Mouse (Mus musculus): ENCODE data around the gene Napa.

The Napa gene

GRCm38 (mm10) chr7:16132926-16133325 lies 34.7 kb downstream of the Napa start:
- no peak for DNase-seq

DNA sequence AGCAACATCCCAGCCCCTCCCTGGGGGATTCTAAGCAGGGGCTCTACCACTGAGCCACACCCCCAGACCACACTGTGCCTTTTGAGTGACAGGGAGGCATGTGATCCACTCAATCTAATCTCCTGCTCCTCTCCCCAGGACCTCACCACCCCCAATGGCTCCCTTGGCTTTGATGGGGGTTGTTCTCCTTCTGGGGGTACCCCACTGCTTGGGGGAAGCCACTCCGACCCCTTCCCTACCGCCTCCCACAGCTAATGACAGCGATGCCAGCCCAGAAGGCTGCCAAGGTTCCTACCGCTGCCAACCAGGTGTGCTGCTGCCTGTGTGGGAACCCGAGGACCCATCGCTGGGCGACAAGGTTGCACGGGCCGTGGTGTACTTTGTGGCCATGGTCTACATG lies 35.4 kb downstream of the Napa start:
- no peak for DNase-seq

GRCm38 (mm10) chr7:16134951-16135392 lies 36.7 kb downstream of the Napa start:
- no peak for DNase-seq

DNA sequence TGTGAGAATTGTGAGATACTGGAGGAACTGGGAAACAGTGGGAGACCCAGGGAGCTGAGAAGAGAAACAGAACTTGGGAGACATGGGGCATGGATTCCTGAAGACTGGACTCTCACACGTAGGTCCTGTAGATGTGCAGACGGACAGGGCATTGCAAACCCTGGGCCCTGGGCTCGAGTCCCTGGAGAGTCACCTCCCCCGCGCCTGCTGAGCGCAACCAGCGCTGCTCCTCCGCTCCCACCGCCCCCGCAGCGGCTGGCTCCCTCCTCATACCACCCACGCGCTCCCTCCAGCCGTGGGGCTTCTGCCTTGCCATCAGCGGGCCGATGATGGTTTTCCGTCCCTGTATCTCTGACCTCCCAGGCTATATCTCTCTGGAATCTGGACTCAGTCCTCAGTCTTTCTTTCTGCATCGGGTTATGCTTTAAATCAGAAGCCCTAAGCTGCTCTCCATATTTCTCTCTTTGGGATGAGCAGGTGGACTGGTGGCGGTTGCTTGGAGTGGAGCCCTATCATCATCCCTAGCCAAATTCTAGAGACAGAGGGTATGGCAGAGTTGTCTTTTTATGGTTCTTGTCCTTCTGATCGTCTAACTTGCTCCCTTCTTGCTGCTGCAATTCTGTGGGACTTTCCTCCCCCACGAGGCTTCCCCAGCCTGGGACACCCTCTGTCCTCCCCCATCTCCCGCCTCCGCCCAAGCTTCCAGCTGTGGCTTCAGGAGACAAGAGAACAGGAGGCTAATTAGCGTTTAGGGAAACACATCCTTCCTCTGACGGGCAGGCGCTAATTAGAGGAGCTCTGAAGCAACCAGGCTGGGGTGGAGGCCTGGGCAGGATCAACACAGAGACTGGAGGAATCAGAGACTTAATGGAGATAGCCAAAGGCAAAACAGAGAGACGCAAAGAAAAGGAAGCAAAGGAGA lies 48.5 kb downstream of the Napa start:
- DNase-seq, result no peak

- DNase-seq, result peak; percentile 70 to 74
Observed at GRCm38 (mm10) chr7:16147643-16148042, 49.4 kb downstream of the Napa start.

GRCm38 (mm10) chr7:16149241-16149640 lies 51.0 kb downstream of the Napa start:
- DNase-seq, result peak in 1 of 2 experiments; percentile 39

GRCm38 (mm10) chr7:16150191-16151145 lies 52.2 kb downstream of the Napa start:
- no peak for DNase-seq

DNA sequence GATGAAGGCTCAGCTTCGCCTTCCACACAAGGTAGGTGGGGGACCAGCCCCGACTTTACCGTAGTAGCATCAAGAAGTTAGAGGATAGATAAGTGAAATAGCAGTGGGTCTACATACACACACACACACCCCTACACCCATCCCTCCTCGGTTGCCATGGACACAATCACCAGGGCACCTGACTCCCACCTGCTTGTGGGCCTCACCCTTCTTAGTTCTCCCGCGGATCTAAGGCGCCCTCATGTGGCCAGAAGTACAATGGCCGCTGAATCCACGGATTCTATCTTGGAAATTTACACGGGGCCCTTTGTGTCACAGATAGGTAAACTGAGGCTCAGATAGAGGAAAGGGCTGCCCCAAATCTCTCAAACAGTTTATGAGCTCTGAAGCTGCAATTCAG lies 55.3 kb downstream of the Napa start:
- peak; percentile 74 to 76 for DNase-seq

GRCm38 (mm10) chr7:16155132-16155872 lies 57.0 kb downstream of the Napa start:
- DNase-seq, result no peak

- DNase-seq, result no peak
Observed at GRCm38 (mm10) chr7:16156105-16156714, 58.0 kb downstream of the Napa start.

GRCm38 (mm10) chr7:16158735-16159134 lies 60.5 kb downstream of the Napa start:
- no peak for DNase-seq

DNA sequence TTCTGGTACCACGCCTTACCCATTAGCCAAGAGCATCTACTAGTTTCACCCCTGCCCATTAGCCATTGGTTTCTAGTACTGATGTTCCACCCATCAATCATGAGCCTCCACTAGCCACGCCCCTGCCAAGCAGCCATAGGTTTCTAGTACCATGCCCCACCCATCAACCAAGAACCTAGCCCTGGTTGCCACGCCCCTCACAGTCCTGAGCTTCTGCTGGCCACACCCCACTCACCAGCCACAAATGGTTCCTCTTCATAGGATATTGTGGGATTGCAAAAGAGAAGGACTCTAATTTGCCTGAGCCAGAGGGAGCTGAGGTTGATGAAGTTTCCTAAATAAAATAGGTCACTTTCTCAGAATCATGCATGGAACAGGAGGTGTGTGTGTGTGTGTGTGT lies 62.4 kb downstream of the Napa start:
- no peak for DNase-seq

DNA sequence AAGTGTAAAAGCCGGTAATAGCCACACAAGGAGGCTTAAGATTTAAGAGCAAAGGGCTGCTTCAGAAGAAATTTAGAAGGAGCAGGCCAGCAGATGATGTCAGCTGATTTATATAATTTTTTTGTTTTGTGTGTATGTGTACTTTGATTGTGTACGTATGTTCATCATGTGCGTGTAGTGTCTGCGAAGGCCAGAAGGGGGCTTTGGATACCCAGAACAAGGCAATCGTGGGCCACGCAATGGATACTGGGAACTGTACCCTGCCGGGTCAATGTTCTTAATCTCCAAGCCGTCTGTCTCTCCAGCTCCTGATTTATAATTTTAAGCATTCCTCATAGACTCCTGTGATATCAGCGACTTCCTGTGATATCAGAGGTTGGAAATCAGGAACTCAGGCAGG lies 63.0 kb downstream of the Napa start:
- DNase-seq, result no peak

- DNase-seq, result no peak
Observed at GRCm38 (mm10) chr7:16162036-16162435, 63.8 kb downstream of the Napa start.

All from B cell, adult 2 months (primary cell).